Comparison of ENCODE assay signal across 25 mouse cellular contexts in genomic region chr15:77756081-77756480, GRCm38 (mm10). TPM values are rescaled to one million over a fixed set of nuclear protein-coding genes. Genes with fewer than 3 reads are reported as not detected.
DNase-seq lines count a peak whose midpoint lies in the region; ATAC-seq and TF ChIP-seq lines count a peak whose summit lies in the region.
"Had no signal": no experiment of that assay in that cellular context is flagged by ENCODE, and none has a peak within 500 bp of the region (broad histone marks: within the 10 kb centered on the region; RNA-seq: fewer than 3 reads in every experiment).

No protein-coding gene starts in this region.

- no peak overlapping the region for H3K27ac ChIP-seq in layer of hippocampus, adult 2 months
- no peak overlapping the region for H3K27ac ChIP-seq in cortical plate, adult 2 months (ENCODE audit: insufficient read depth, low read length)
- 0 out of 2 replicates have a peak overlapping the region, but pooled peaks have one; percentile 32 for H3K27ac ChIP-seq in liver, embryonic 11.5 days (ENCODE audit: low read depth, low read length)
- peak overlapping the region; percentile 88 for H3K27ac ChIP-seq in liver, postnatal 0 days (ENCODE audit: low read depth)
- no peak overlapping the region for H3K27ac ChIP-seq in forebrain, embryonic 12.5 days
- H3K27ac ChIP-seq: embryonic facial prominence, embryonic 10.5 days; forebrain, embryonic 13.5 days; hindbrain, embryonic 10.5 days; intestine, embryonic 15.5 days; lung, embryonic 15.5 days; neural tube, embryonic 15.5 days; stomach, embryonic 15.5 days had no signal

- no peak for DNase-seq in layer of hippocampus, adult 2 months (ENCODE audit: low spot score in 2 of 2)
- no peak for DNase-seq in layer of hippocampus, adult 9-10 months (ENCODE audit: low spot score)
- no peak for DNase-seq in liver, embryonic 11.5 days (ENCODE audit: low spot score)
- no peak for DNase-seq in liver, postnatal 0 days
- no peak for DNase-seq in gastrocnemius, postnatal 4 days (ENCODE audit: low spot score in 2 of 2)

- ATAC-seq in liver, embryonic 11.5 days (replicated peaks; ENCODE audit: low FRiP score), result no peak
- no peak for ATAC-seq in liver, postnatal 0 days
- no peak for ATAC-seq in forebrain, embryonic 12.5 days (ENCODE audit: low FRiP score)
- ATAC-seq: forebrain, embryonic 13.5 days; hindbrain, embryonic 16.5 days had no signal

- H3K9ac ChIP-seq in liver, embryonic 11.5 days (ENCODE audit: low read depth, low read length), result peak overlapping the region; percentile 26; the same call in 1 of the 2 replicates
- H3K9ac ChIP-seq in liver, postnatal 0 days (replicated peaks), result peak overlapping the region; percentile 65; the same call in 1 of the 2 replicates
- no peak overlapping the region for H3K9ac ChIP-seq in forebrain, embryonic 12.5 days
- H3K9ac ChIP-seq: forebrain, embryonic 13.5 days; intestine, embryonic 15.5 days; lung, embryonic 15.5 days; neural tube, embryonic 15.5 days; stomach, embryonic 15.5 days had no signal

- H3K9me3 ChIP-seq in liver, embryonic 11.5 days (ENCODE audit: control insufficient read depth, low read length), result no peaks in the 10 kb centered on the region
- no peaks in the 10 kb centered on the region for H3K9me3 ChIP-seq in liver, postnatal 0 days (ENCODE audit: low read length)
- no peaks in the 10 kb centered on the region for H3K9me3 ChIP-seq in forebrain, embryonic 12.5 days
- H3K9me3 ChIP-seq: embryonic facial prominence, embryonic 10.5 days; forebrain, embryonic 13.5 days; hindbrain, embryonic 10.5 days; intestine, embryonic 15.5 days; lung, embryonic 15.5 days; neural tube, embryonic 15.5 days; stomach, embryonic 15.5 days had no signal

- peak overlapping the region; percentile 40; the same call in 1 of the 2 replicates for H3K4me3 ChIP-seq in layer of hippocampus, adult 2 months
- H3K4me3 ChIP-seq in cortical plate, adult 2 months (ENCODE audit: insufficient read depth, low read length), result 0 out of 2 replicates have a peak overlapping the region, but pooled peaks have one; percentile 7
- peak overlapping the region; percentile 19; the same call in 1 of the 2 replicates for H3K4me3 ChIP-seq in liver, embryonic 11.5 days (ENCODE audit: low read depth, low read length)
- peak overlapping the region; percentile 60 for H3K4me3 ChIP-seq in liver, postnatal 0 days (ENCODE audit: low read depth, low read length)
- no peak overlapping the region for H3K4me3 ChIP-seq in forebrain, embryonic 12.5 days (replicated peaks)
- H3K4me3 ChIP-seq: embryonic facial prominence, embryonic 10.5 days; forebrain, embryonic 13.5 days; intestine, embryonic 15.5 days; lung, embryonic 15.5 days; neural tube, embryonic 15.5 days; stomach, embryonic 15.5 days had no signal

- no peaks in the 10 kb centered on the region for H3K4me1 ChIP-seq in cortical plate, adult 2 months (ENCODE audit: control insufficient read depth, insufficient read depth, low read length)
- peaks cover 15% of the 10 kb centered on the region for H3K4me1 ChIP-seq in liver, embryonic 11.5 days (replicated peaks; ENCODE audit: control insufficient read depth, insufficient read depth, low read length)
- H3K4me1 ChIP-seq in liver, postnatal 0 days (ENCODE audit: insufficient read depth), result peaks cover 14% of the 10 kb centered on the region
- H3K4me1 ChIP-seq in forebrain, embryonic 12.5 days, result 0 out of 2 replicates have a peak, but pooled peaks cover 3% of the 10 kb centered on the region
- H3K4me1 ChIP-seq: forebrain, embryonic 13.5 days; intestine, embryonic 15.5 days; lung, embryonic 15.5 days had no signal

- H3K36me3 ChIP-seq in liver, embryonic 11.5 days (ENCODE audit: control insufficient read depth, insufficient read depth, low read length), result peaks cover 13% of the 10 kb centered on the region
- H3K36me3 ChIP-seq in liver, postnatal 0 days (replicated peaks; ENCODE audit: insufficient read depth, low read length), result peaks cover 20% of the 10 kb centered on the region
- H3K36me3 ChIP-seq in forebrain, embryonic 12.5 days (replicated peaks), result peaks cover 4% of the 10 kb centered on the region

- no peak for TF ChIP-seq EP300 in liver, postnatal 0 days (IDR thresholded peaks at IDR 0.05; ENCODE audit: low read depth)

- WGBS in liver, embryonic 11.5 days, result 52% methylated on average over 2 of the region's 2 CpGs
- 61% methylated on average over 2 of the region's 2 CpGs for WGBS in liver, postnatal 0 days (ENCODE audit: insufficient replicate concordance)
- WGBS in forebrain, embryonic 12.5 days, result 63% methylated on average over 2 of the region's 2 CpGs

- TF ChIP-seq CTCF in layer of hippocampus, adult 2 months (conservative IDR thresholded peaks at IDR 0.05), result no peak
- no peak for TF ChIP-seq CTCF in cortical plate, adult 2 months (IDR thresholded peaks at IDR 0.05; ENCODE audit: extremely low read depth, insufficient read depth, low read length)
- no peak for TF ChIP-seq CTCF in liver, postnatal 0 days (IDR thresholded peaks at IDR 0.05; ENCODE audit: low read depth)

- no peak for TF ChIP-seq POLR2A in cortical plate, adult 2 months (IDR thresholded peaks at IDR 0.05; ENCODE audit: extremely low read depth, insufficient read depth, low read length)

- no peaks in the 10 kb centered on the region for H3K27me3 ChIP-seq in liver, embryonic 11.5 days (replicated peaks; ENCODE audit: control insufficient read depth, insufficient read depth, low read length)
- H3K27me3 ChIP-seq in liver, postnatal 0 days (ENCODE audit: insufficient read depth, low read length), result no peaks in the 10 kb centered on the region
- H3K27me3 ChIP-seq in forebrain, embryonic 12.5 days, result peaks cover 9% of the 10 kb centered on the region; the same call in 1 of the 2 replicates
- H3K27me3 ChIP-seq: forebrain, embryonic 13.5 days; lung, embryonic 15.5 days; neural tube, embryonic 15.5 days; stomach, embryonic 15.5 days had no signal

- peak overlapping the region; percentile 51 for H3K4me2 ChIP-seq in liver, embryonic 11.5 days
- H3K4me2 ChIP-seq in liver, postnatal 0 days (ENCODE audit: low read depth, low read length), result peak overlapping the region; percentile 72
- H3K4me2 ChIP-seq in forebrain, embryonic 12.5 days, result no peak overlapping the region
- H3K4me2 ChIP-seq: forebrain, embryonic 13.5 days; intestine, embryonic 15.5 days; lung, embryonic 15.5 days; neural tube, embryonic 15.5 days; stomach, embryonic 15.5 days had no signal

RNA-seq across cellular contexts. Expression of gene Apol8, which starts 0.7 kb away (rescaled TPM):
- total RNA-seq in layer of hippocampus, adult 2 months (2021), result 1 to 10 TPM; 5.7 to 7.4 TPM
- polyA plus RNA-seq in cortical plate, adult 2 months (2012; rRNA removed), result 4.8 and 6.2 TPM in 2 replicates
- 2.9 and 3.2 TPM in 2 replicates for polyA plus RNA-seq in liver, embryonic 11.5 days (2014; fragmentation: Nextera tagmentation; extraction: Ambion mirVana)
- polyA plus RNA-seq in liver, postnatal 0 days (2015; fragmentation: Nextera tagmentation; extraction: Ambion mirVana), result 7.7 and 9.8 TPM in 2 replicates
- under 1 TPM in 1 of 2 experiments, not detected in 1; 0.21 TPM for total RNA-seq in gastrocnemius, postnatal 4 days (2021)
- polyA plus RNA-seq in forebrain, embryonic 12.5 days (2016; fragmentation: Nextera tagmentation; extraction: Ambion mirVana), result 0.24 and 0.46 TPM in 2 replicates
- total RNA-seq: granulocyte monocyte progenitor cell, adult 5-6 weeks; midbrain, postnatal 0 days had no signal
- polyA plus RNA-seq: CD4-positive, CD25-positive, alpha-beta regulatory T cell, adult 4 months; lung, embryonic 15.5 days had no signal

RNA-seq across cellular contexts. Expression of gene Apol9b, which starts 27.2 kb away (rescaled TPM):
- total RNA-seq in layer of hippocampus, adult 2 months (2021), result not detected
- 0.62 and 0.69 TPM in 2 replicates for polyA plus RNA-seq in cortical plate, adult 2 months (2012; rRNA removed)
- not detected in 2 replicates for polyA plus RNA-seq in liver, embryonic 11.5 days (2014; fragmentation: Nextera tagmentation; extraction: Ambion mirVana)
- polyA plus RNA-seq in liver, postnatal 0 days (2015; fragmentation: Nextera tagmentation; extraction: Ambion mirVana), result 0.51 and 0.78 TPM in 2 replicates
- total RNA-seq in gastrocnemius, postnatal 4 days (2021), result not detected
- polyA plus RNA-seq in forebrain, embryonic 12.5 days (2016; fragmentation: Nextera tagmentation; extraction: Ambion mirVana), result not detected in 2 replicates
- total RNA-seq: gastrocnemius, adult 18-20 months; granulocyte monocyte progenitor cell, adult 5-6 weeks; layer of hippocampus, adult 8-10 months; left cerebral cortex, adult 18-20 months had no signal
- polyA plus RNA-seq: brain, embryonic 14.5 days; embryonic facial prominence, embryonic 10.5 days; forebrain, embryonic 13.5 days; hindbrain, embryonic 10.5 days; lung, embryonic 15.5 days; midbrain, postnatal 0 days had no signal

RNA-seq across cellular contexts. Expression of gene Apol7e, which starts 57.4 kb away (rescaled TPM):
- not detected for total RNA-seq in layer of hippocampus, adult 2 months (2021)
- polyA plus RNA-seq in cortical plate, adult 2 months (2012; rRNA removed), result 0.17 TPM in 2 replicates
- not detected in 2 replicates for polyA plus RNA-seq in liver, embryonic 11.5 days (2014; fragmentation: Nextera tagmentation; extraction: Ambion mirVana)
- 0.12 TPM in 2 replicates for polyA plus RNA-seq in liver, postnatal 0 days (2015; fragmentation: Nextera tagmentation; extraction: Ambion mirVana)
- under 1 TPM in 1 of 2 experiments, not detected in 1; 0.20 TPM for total RNA-seq in gastrocnemius, postnatal 4 days (2021)
- polyA plus RNA-seq in forebrain, embryonic 12.5 days (2016; fragmentation: Nextera tagmentation; extraction: Ambion mirVana), result not detected in 2 replicates
- total RNA-seq: adrenal gland, postnatal 14 days; gastrocnemius, adult 18-20 months; layer of hippocampus, adult 8-10 months; left cerebral cortex, adult 18-20 months; left cerebral cortex, postnatal 36 days; midbrain, postnatal 0 days had no signal
- polyA plus RNA-seq: embryonic facial prominence, embryonic 10.5 days; forebrain, embryonic 13.5 days; heart, postnatal 0 days; hindbrain, embryonic 10.5 days; hindbrain, embryonic 16.5 days; midbrain, postnatal 0 days; neural tube, embryonic 15.5 days had no signal

Comparison
In these comparisons a context has a peak if more than half of its experiments do, and no peak if none do; other contexts are left out.
1. H3K27ac ChIP-seq: peak in liver, embryonic 11.5 days (single experiment) and liver, postnatal 0 days (single experiment); none in layer of hippocampus, adult 2 months (single experiment), cortical plate, adult 2 months (single experiment) and forebrain, embryonic 12.5 days (single experiment).